Mouse (Mus musculus) midbrain, embryonic 12.5 days (tissue): Measurements from ENCODE around the gene Olfr62. TPM values are rescaled to one million over a fixed set of nuclear protein-coding genes. Genes with fewer than 3 reads are reported as not detected.
A peak's percentile ranks its signal among the peaks of the same experiment; 100 is the strongest.

Source experiments
- ATAC-seq: fragments of 200-750 bp; cut with Nextera tagmentation; 2 replicates; pipeline ENCODE4 v1.8.0; 2017; ENCODE audit warnings: low read depth, moderate TSS enrichment, moderate library complexity; ENCODE audit not compliant: low FRiP score
- H3K27ac ChIP-seq: fragments of 300-500 bp; sonication (generic); replicated peaks from 2 replicates; pipeline ENCODE4 v1.5.1; 2016; ENCODE audit warnings: mild to moderate bottlenecking
- H3K27me3 ChIP-seq: fragments of 300-500 bp; sonication (generic); 2 replicates; pipeline ENCODE4 v1.6.1; 2016; ENCODE audit warnings: mild to moderate bottlenecking
- H3K36me3 ChIP-seq: fragments of 300-500 bp; sonication (generic); 2 replicates; pipeline ENCODE4 v1.6.1; 2016
- H3K4me1 ChIP-seq: fragments of 300-500 bp; sonication (generic); 2 replicates; pipeline ENCODE4 v1.6.1; 2016
- H3K4me2 ChIP-seq: fragments of 300-500 bp; sonication (generic); replicated peaks from 2 replicates; pipeline ENCODE4 v1.6.1; 2016; ENCODE audit warnings: mild to moderate bottlenecking, moderate library complexity
- H3K4me3 ChIP-seq: fragments of 300-500 bp; sonication (generic); 2 replicates; pipeline ENCODE4 v1.5.1; 2016; ENCODE audit warnings: mild to moderate bottlenecking
- H3K9ac ChIP-seq: fragments of 300-500 bp; sonication (generic); replicated peaks from 2 replicates; pipeline ENCODE4 v1.6.1; 2016; ENCODE audit warnings: mild to moderate bottlenecking, moderate library complexity
- H3K9me3 ChIP-seq: fragments of 300-500 bp; sonication (generic); 2 replicates; pipeline ENCODE4 v1.6.1; 2016; ENCODE audit warnings: mild to moderate bottlenecking
- WGBS: fragments of 180-500 bp; shearing (Covaris S2); methylation state at CpG from one replicate; pipeline ENCODE4 v1.1.7; 2016; 5-methylcytosine and 5-hydroxymethylcytosine counted together
- polyA plus RNA-seq: library from polyadenylated mRNA; unstranded; fragments of >200 nt; fragmentation: Nextera tagmentation; extraction: Ambion mirVana; gene quantifications from 2 replicates; pipeline ENCODE4 v1.2.1, GENCODE M21; 2016

Olfr62 gene
- not detected in 2 replicates for polyA plus RNA-seq

- Histone ChIP-seq H3K27me3 (no peaks in the 10 kb centered on the region), H3K4me3 (no peak within 1 kb of the TSS), H3K4me1 (no peaks in the 10 kb centered on the region), H3K4me2 (no peak within 1 kb of the TSS), H3K36me3 (no peaks in the 10 kb centered on the region), H3K27ac (no peak within 1 kb of the TSS), H3K9me3 (no peaks in the 10 kb centered on the region), H3K9ac (no peak within 1 kb of the TSS)
- ATAC-seq = no peak
Measured at GRCm38 (mm10) chr4:118658652-118659051, at the start of gene Olfr62. Gene Olfr62, plus strand, starts transcription at chr4:118658952.

GRCm38 (mm10) chr4:118609836-118610235 is 48.9 kb upstream of the Olfr62 start:
- no peaks in the 10 kb centered on the region for H3K36me3 ChIP-seq

GRCm38 (mm10) chr4:118612619-118613018 is 46.1 kb upstream of the Olfr62 start:
- no peaks in the 10 kb centered on the region for H3K36me3 ChIP-seq
- H3K9ac ChIP-seq = no peak overlapping the region
- H3K9me3 ChIP-seq = peaks cover 6% of the 10 kb centered on the region; the same call in 1 of the 2 replicates
- H3K4me3 ChIP-seq = no peak overlapping the region
- WGBS = 21% methylated on average over 11 of the region's 11 CpGs
- H3K4me1 ChIP-seq = 0 out of 2 replicates have a peak, but pooled peaks cover 2% of the 10 kb centered on the region
- H3K4me2 ChIP-seq = no peak overlapping the region
- peaks cover 22% of the 10 kb centered on the region for H3K27me3 ChIP-seq
- H3K27ac ChIP-seq = no peak overlapping the region
- ATAC-seq = no peak

More at GRCm38 (mm10) chr4:118609836-118610235, 48.9 kb upstream of the Olfr62 start:
- Histone ChIP-seq H3K27ac (no peak overlapping the region), H3K27me3 (peaks cover 22% of the 10 kb centered on the region), H3K4me2 (no peak overlapping the region), H3K4me3 (no peak overlapping the region), H3K9me3 (no peaks in the 10 kb centered on the region), H3K4me1 (0 out of 2 replicates have a peak, but pooled peaks cover 2% of the 10 kb centered on the region), H3K9ac (no peak overlapping the region)
- ATAC-seq = no peak
- 76% methylated on average over 3 of the region's 3 CpGs for WGBS

DNA sequence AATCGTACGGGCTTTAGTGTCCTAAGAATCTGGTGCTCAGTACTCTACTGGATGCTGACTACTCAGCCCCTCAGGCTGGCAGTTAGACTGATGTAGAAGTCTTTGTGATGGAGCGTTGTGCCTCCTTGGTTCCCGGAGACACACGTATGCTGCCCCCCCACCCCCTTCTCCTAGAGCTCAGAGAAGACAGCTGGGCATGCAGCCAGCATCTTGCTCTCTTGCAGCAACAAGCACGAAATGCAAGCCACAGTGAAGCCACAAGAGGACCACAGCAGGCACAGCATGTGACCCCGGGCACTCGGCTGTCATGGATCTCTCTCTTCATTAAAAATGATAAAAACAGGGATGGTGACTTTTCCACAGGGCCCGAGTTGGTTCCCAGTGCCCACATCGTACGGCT is 43.3 kb upstream of the Olfr62 start:
- Histone ChIP-seq H3K9me3 (peaks cover 6% of the 10 kb centered on the region; the same call in 1 of the 2 replicates), H3K27me3 (peaks cover 4% of the 10 kb centered on the region), H3K36me3 (no peaks in the 10 kb centered on the region), H3K4me1 (no peaks in the 10 kb centered on the region), H3K4me2 (no peak overlapping the region), H3K9ac (no peak overlapping the region), H3K4me3 (no peak overlapping the region), H3K27ac (no peak overlapping the region)
- 85% methylated on average over 11 of the region's 11 CpGs for WGBS
- ATAC-seq = no peak

- H3K4me3 ChIP-seq = peak within 1 kb of the TSS; percentile 61
- peak within 1 kb of the TSS; percentile 88 for H3K4me2 ChIP-seq
- WGBS = under 1% methylated on average over 34 of the region's 41 CpGs
- H3K4me1 ChIP-seq = peaks cover 11% of the 10 kb centered on the region
- H3K36me3 ChIP-seq = peaks cover 27% of the 10 kb centered on the region
- H3K27me3 ChIP-seq = no peaks in the 10 kb centered on the region
- peaks cover 6% of the 10 kb centered on the region; the same call in 1 of the 2 replicates for H3K9me3 ChIP-seq
- 0 out of 2 replicates have a peak within 1 kb of the TSS, but pooled peaks have one; percentile 20 for H3K27ac ChIP-seq
- ATAC-seq = peak; percentile 93
- H3K9ac ChIP-seq = peak within 1 kb of the TSS; percentile 76
Measured at GRCm38 (mm10) chr4:118620279-118620966, 38.3 kb upstream of the Olfr62 start, which contains the start of the genes Cfap57 and Ebna1bp2. Gene Cfap57, minus strand, starts transcription at chr4:118620777. Gene Ebna1bp2, plus strand, starts transcription at chr4:118620799.

- Histone ChIP-seq H3K4me2 (peak overlapping the region; percentile 88), H3K36me3 (peaks cover 32% of the 10 kb centered on the region), H3K4me1 (peaks cover 11% of the 10 kb centered on the region), H3K9me3 (peaks cover 6% of the 10 kb centered on the region; the same call in 1 of the 2 replicates), H3K9ac (peak overlapping the region; percentile 76), H3K27ac (0 out of 2 replicates have a peak overlapping the region, but pooled peaks have one; percentile 20), H3K4me3 (peak overlapping the region; percentile 61), H3K27me3 (no peaks in the 10 kb centered on the region)
- under 1% methylated on average over 23 of the region's 23 CpGs for WGBS
- no peak for ATAC-seq
Measured at GRCm38 (mm10) chr4:118620967-118621320, 37.8 kb upstream of the Olfr62 start.

DNA sequence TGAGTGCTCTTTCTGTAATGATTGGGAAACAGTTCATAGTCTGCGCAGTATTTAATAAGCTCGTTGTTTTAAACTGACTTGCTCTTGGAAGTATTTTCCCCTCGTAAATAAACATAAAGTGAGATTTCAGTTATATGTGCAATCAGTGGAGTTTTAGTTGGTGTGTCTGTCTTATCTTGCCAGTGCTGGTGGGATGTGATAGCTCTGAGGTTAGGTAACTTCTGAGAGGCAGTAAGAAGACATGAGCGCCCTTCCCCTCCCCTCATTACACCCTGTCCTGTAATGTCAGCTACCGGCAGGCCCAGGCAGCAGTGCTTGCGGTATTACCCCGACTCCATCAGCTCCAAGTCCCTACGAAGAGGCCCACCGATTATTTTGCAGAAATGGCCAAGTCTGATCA is 37.0 kb upstream of the Olfr62 start:
- peak overlapping the region; percentile 88 for H3K4me2 ChIP-seq
- no peak for ATAC-seq
- WGBS = 92% methylated on average over 9 of the region's 9 CpGs
- H3K9ac ChIP-seq = peak overlapping the region; percentile 76; the same call in 1 of the 2 replicates
- H3K4me1 ChIP-seq = peaks cover 11% of the 10 kb centered on the region
- H3K9me3 ChIP-seq = peaks cover 3% of the 10 kb centered on the region; the same call in 1 of the 2 replicates
- no peaks in the 10 kb centered on the region for H3K27me3 ChIP-seq
- no peak overlapping the region for H3K27ac ChIP-seq
- H3K4me3 ChIP-seq = peak overlapping the region; percentile 61; the same call in 1 of the 2 replicates
- H3K36me3 ChIP-seq = peaks cover 40% of the 10 kb centered on the region

DNA sequence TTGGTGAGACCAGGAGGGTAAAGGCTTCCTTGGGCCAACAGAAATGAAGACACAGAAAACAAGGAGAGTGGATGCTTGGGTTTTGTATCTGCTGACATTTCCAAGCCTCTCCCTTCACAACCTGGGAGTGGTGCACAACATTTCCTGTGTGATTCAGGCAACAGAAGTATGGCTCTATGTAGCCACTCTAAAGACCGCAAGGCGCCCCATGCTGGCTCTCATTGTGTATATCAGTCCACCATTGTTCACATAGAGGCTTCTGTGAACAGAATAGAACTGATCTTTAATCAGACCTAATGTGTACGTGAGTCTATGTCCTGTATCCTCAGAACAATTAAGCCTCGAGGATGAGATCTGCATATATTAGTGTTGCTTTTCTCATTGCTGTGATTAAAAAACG is 28.5 kb upstream of the Olfr62 start:
- peaks cover 58% of the 10 kb centered on the region for H3K36me3 ChIP-seq
- no peak overlapping the region for H3K27ac ChIP-seq
- no peaks in the 10 kb centered on the region for H3K4me1 ChIP-seq
- H3K27me3 ChIP-seq = no peaks in the 10 kb centered on the region
- no peak overlapping the region for H3K4me3 ChIP-seq
- H3K9me3 ChIP-seq = no peaks in the 10 kb centered on the region
- ATAC-seq = no peak
- no peak overlapping the region for H3K4me2 ChIP-seq
- 84% methylated on average over 5 of the region's 5 CpGs for WGBS
- H3K9ac ChIP-seq = no peak overlapping the region

GRCm38 (mm10) chr4:118642346-118643190 is 16.2 kb upstream of the Olfr62 start:
- H3K4me1 ChIP-seq = no peaks in the 10 kb centered on the region
- H3K9ac ChIP-seq = no peak overlapping the region
- H3K4me2 ChIP-seq = no peak overlapping the region
- H3K27ac ChIP-seq = no peak overlapping the region
- no peaks in the 10 kb centered on the region for H3K36me3 ChIP-seq
- no peak for ATAC-seq
- 53% methylated on average over 20 of the region's 20 CpGs for WGBS
- H3K27me3 ChIP-seq = no peaks in the 10 kb centered on the region
- no peaks in the 10 kb centered on the region for H3K9me3 ChIP-seq
- no peak overlapping the region for H3K4me3 ChIP-seq

- no peaks in the 10 kb centered on the region for H3K36me3 ChIP-seq
- H3K4me1 ChIP-seq = no peaks in the 10 kb centered on the region
- H3K4me2 ChIP-seq = no peak overlapping the region
- H3K27ac ChIP-seq = no peak overlapping the region
- no peaks in the 10 kb centered on the region for H3K9me3 ChIP-seq
- no peaks in the 10 kb centered on the region for H3K27me3 ChIP-seq
- no peak overlapping the region for H3K4me3 ChIP-seq
- ATAC-seq = no peak
- WGBS = 9% methylated on average over 2 of the region's 2 CpGs
- no peak overlapping the region for H3K9ac ChIP-seq
Measured at GRCm38 (mm10) chr4:118645234-118645633, 13.5 kb upstream of the Olfr62 start.

- Histone ChIP-seq H3K9me3 (no peaks in the 10 kb centered on the region), H3K27me3 (no peaks in the 10 kb centered on the region), H3K4me2 (no peak overlapping the region), H3K36me3 (no peaks in the 10 kb centered on the region), H3K4me1 (no peaks in the 10 kb centered on the region), H3K27ac (no peak overlapping the region), H3K9ac (no peak overlapping the region), H3K4me3 (no peak overlapping the region)
- 72% methylated on average over 2 of the region's 2 CpGs for WGBS
- no peak for ATAC-seq
Measured at GRCm38 (mm10) chr4:118687086-118687485, 28.3 kb downstream of the Olfr62 start.
